Mouse (Mus musculus) cortical plate, adult 2 months (tissue): ENCODE data around the gene Ubtf.

Source experiments
- CTCF ChIP-seq: fragments of 200-500 bp; IDR thresholded peaks from 2 replicates; pipeline ENCODE4 v1.5.1; 2011; ENCODE audit warnings: mild to moderate bottlenecking, control low read depth, low read length; ENCODE audit not compliant: insufficient read depth; ENCODE audit errors: extremely low read depth
- POLR2A ChIP-seq: fragments of 200-500 bp; IDR thresholded peaks from 2 replicates; pipeline ENCODE4 v1.6.1; 2011; ENCODE audit warnings: mild to moderate bottlenecking, low read length, control low read depth; ENCODE audit not compliant: insufficient read depth; ENCODE audit errors: extremely low read depth

DNA sequence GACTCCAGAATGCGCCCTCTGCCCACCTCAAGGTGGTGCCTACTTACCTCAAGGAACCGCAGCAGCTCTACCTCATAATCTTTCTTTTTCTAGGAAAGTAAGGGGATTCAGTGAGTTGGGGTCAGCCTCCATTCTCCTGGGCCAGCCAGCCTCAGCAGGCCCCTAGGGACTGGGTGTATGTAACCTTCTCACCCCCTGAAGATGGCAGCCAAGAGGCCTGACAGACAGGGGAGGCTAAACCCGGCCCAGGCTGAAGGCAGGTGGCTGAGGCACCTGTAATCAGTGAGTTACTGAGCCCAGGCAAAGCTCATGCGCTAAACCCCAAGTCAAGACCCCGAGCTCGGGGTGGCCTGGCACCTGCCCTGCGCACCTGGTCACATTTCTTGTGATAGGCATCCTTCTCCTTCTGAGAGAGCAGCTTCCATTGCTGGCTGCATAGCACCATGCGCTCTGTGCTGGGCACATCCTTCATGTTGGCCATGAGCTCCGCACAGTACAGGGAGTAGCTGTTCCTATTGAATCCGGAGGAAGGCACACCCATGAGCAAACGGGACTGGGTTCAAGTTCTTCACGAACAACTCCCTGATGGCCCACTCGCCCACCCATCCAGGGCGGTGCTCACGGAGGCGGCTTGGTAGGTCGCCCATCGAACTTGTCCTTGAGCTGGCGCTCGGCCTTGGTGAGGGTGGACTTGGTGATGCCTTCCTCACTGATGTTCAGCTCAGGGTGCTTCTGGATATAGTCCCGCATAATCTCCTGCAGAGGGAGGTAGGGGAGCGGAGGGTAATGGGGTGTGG is 9.5 kb downstream of the Ubtf start:
- TF ChIP-seq CTCF (no peak), POLR2A (no peak)
